Mouse (Mus musculus) left cerebral cortex, postnatal 36 days (tissue): ENCODE measurements around the gene Ddr1. TPM values are rescaled to one million over a fixed set of nuclear protein-coding genes. Genes with fewer than 3 reads are reported as not detected.

ENCODE experiments used
- DNase-seq, 2 experiments: peaks; one replicate each; pipeline ENCODE4 v3.0.0; 2021 to 2022; ENCODE audit warnings: low spot score in 2 of 2, mixed read lengths in 1 of 2
- intact Hi-C: fragments of 180-260 bp; cut with DNase I; formaldehyde crosslinking; loops from one replicate; pipeline ENCODE4 v1.15.1; 2025
- total RNA-seq, 2 experiments: library from RNA; stranded (reverse); gene quantifications; 2 replicates each; pipeline ENCODE4 v1.2.3; 2021

Gene Ddr1
- total RNA-seq, 2 experiments from 2014 or later: 52.5 to 69.9 TPM

DNA sequence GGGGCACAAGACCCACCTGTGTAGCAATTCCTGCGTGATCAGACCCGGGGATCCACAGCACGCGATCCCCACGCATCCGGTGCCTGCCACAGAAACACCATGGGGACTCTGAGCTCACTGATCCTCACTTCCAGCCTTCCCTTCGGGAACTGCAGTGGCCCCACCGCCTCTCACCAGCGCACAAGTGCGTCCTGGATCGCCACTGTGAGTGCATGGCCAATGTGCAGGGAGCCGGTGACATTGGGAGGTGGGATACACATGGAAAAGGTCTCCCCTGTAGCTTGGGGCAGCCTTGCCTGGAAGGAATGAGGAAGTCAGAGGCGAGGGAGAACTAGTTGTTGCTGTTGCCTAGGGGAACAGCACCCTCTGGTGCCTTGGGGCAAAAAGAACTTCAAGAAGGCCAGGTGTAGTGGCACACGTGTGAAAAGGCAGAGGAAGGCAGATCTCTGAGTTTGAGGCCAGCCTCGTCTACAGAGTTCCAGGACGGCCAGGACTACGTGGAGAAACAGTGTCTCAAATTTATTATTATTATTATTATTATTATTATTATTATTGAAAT lies 38.4 kb downstream of the Ddr1 start:
- DNase-seq: peak; percentile 31 to 50
- intact Hi-C loops: loop anchor here (2.0 to 5.0 kb wide), 2 partner anchors 31 to 84 kb away; no protein-coding TSS in a partner anchor

DNA sequence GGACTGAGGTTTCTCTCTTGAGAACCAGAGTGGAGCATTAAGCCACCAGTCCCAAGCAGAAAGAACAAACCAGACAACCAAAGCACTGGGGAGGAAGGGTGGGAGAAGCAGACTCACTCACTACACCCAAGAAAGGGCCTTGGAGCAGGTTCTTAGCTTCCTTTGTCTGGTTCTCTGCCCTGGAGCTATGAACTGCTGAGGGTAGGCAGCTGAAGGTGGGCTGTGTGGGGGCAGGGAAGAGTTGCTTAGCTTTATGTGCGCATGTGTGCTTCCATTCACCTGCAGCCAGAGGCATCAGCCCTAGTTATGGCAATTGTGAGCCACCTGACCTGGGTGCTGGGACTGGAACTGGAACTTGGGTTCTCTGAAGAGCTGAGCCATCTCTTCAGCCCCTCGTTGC lies 51.3 kb downstream of the Ddr1 start:
- intact Hi-C loops: no loop called here
- DNase-seq: no peak

DNA sequence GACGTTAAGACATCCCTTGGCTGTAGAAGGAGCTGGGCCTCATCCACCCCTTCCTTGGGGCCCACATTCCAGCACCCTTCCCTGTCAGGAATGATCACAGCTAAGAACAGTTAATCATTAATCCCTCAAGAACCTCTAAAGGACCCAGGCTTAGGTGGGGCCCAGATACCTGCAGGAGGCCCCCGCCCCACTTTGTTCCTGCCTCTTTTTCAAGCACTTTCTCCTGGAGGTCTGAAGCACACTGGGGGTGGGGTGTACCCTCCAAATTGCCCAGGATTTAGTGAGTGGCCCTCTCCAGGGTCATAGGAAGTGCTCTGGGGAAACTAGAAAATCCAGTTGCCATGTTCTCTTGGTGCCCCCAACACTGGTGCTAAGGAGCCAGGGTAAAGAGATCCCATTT lies 55.0 kb downstream of the Ddr1 start:
- intact Hi-C loops: no loop called here
- no peak for DNase-seq

- no peak for DNase-seq
- intact Hi-C loops: no loop called here
These were observed 60.7 kb downstream of the Ddr1 start, which contains the start of gene Mucl3 for GRCm38 (mm10) chr17:35643609-35644236. TSS of gene Mucl3 (minus strand) at chr17:35643695.

- DNase-seq: no peak
- intact Hi-C loops: loop anchor here (5.0 kb wide), 1 partner anchor 98 kb away; no protein-coding TSS in a partner anchor
These were observed 65.1 kb downstream of the Ddr1 start for GRCm38 (mm10) chr17:35639352-35639751.

DNA sequence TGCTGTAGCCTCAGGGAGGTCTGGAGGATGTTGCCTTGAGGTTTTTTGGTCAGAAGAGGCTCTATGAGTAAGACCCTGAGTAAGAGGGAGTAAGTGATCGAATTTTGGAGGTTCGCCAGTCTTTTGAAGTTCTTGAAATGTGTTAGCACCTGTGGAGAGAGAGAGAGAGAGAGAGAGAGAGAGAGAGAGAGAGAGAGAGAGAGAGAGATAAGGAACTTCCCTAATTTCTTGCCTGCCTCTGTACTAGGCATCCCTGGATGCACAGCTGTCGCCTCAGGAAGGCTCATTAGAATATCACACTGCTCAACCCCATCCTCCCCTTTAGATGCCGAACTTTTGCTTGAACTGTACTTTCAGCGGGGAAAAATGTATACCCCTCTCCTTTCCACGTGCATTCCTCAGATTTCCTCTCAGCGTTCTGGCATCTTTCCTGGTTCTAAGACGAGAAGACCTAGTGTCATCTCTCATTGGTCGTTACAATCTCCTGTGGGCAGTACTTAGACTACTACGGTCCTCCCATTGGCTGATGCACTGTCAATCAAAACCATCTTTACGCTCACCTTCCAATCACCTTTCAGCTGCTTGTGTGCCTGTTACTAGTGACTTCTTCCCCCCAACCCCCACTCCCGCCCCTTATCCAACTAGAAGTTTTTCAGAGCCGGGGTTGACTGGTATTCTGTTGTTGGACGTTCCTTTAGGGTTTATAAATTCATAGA lies 65.8 kb downstream of the Ddr1 start:
- no peak for DNase-seq
- intact Hi-C loops: loop anchor here (5.0 kb wide), 1 partner anchor 99 kb away; no protein-coding TSS in a partner anchor

DNA sequence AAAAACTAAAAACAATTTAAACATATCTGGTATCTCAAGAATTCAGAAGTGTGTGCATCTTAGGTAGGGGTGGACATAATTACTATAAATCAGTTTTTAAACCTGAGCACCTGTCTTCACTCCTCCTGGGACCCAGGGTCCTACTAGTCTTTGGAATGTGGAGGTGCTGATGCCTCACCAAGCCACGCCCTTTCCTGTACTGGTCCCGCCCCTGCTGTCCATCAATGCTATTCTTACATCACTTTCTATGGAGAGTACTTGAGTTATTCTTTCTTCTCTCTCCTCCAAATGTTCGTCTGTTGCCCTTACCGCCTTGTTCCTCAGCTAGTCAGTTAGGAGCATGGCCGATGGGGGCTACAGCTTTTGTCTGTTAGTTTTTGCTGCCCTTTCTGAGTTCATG lies 68.1 kb downstream of the Ddr1 start:
- no peak for DNase-seq
- intact Hi-C loops: loop anchor here (5.0 kb wide), 1 partner anchor 101 kb away; no protein-coding TSS in a partner anchor

DNA sequence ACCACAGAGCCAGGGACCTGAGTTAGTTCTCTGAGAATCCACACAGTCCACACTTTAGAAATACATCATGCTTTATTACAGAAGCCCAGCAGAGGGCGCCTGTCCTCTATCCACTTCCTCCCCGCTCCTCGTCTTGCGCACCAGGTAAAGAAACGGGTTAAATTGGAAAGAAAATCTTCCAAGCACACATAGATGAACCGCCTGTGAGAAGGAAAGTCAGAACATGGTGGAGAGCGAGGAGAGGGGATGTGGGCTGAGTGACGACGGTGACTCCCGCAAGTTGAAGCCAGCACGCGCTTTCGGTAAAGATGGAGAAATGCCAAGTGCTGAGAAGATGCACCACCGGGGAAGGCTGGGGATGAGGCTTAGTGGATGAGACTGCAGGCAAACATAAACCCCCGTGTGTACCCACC lies 68.7 kb downstream of the Ddr1 start:
- DNase-seq: peak; percentile 78 to 80
- intact Hi-C loops: loop anchor here (2.0 to 5.0 kb wide), 2 partner anchors 31 to 102 kb away; partner anchors contain the start of gene Vars2

DNA sequence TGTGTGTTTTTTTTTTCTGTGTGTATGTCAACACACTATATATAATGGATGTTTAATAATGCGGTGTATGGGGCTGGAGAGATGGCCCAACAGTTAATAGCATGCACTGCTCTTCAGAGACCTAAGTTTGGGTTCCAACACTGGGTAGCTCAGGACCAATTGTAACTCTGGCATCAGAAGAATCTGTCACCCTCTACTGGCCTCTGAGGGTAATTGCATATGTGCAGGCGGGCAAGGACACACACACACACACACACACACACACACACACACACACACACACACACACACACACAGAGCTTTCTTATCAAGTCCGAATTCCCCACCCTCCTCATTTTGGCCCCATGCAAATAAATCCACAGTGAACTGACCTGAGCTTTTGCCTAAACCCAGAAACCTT lies 69.2 kb downstream of the Ddr1 start:
- DNase-seq: no peak
- intact Hi-C loops: loop anchor here (2.0 to 5.0 kb wide), 2 partner anchors 32 to 102 kb away; partner anchors contain the start of gene Vars2

- DNase-seq: peak; percentile 62 to 77
- intact Hi-C loops: loop anchor here (2.0 kb wide), 1 partner anchor 33 kb away; the partner anchor contains the start of gene Vars2
These were observed 70.4 kb downstream of the Ddr1 start for GRCm38 (mm10) chr17:35633992-35634391.

Other genes starting within 250 kb of the Ddr1 start
- under 1 TPM in 1 of 2 experiments, not detected in 1; 0.27 TPM for gene H2-Q10, start 234.5 kb downstream of the Ddr1 start, total RNA-seq
- not detected for gene Pou5f1, start 198.6 kb downstream of the Ddr1 start, total RNA-seq
- gene Tcf19, start 187.8 kb downstream of the Ddr1 start, total RNA-seq: 10 to 100 TPM in 1 of 2 experiments, 1 to 10 TPM in 1; 9.0 to 13.4 TPM
- gene Cchcr1, start 187.5 kb downstream of the Ddr1 start, total RNA-seq: 10 to 100 TPM; 10.1 to 15.2 TPM
- 1 to 10 TPM in 1 of 2 experiments, under 1 TPM in 1; 0.79 to 2.5 TPM for gene Psors1c2, start 171.4 kb downstream of the Ddr1 start, total RNA-seq
- 1 to 10 TPM; 1.4 to 1.6 TPM for gene Cdsn, start 152.5 kb downstream of the Ddr1 start, total RNA-seq
- gene 2300002M23Rik, start 137.2 kb downstream of the Ddr1 start, total RNA-seq: not detected
- gene Sfta2, start 103.1 kb downstream of the Ddr1 start, total RNA-seq: not detected
- not detected for gene Gm9573, start 78.0 kb downstream of the Ddr1 start, total RNA-seq
- gene Mucl3, start 60.9 kb downstream of the Ddr1 start, total RNA-seq: not detected
- 10 to 100 TPM; 30.1 to 40.0 TPM for gene Vars2, start 37.0 kb downstream of the Ddr1 start, total RNA-seq
- gene Gtf2h4, start 30.9 kb downstream of the Ddr1 start, total RNA-seq: 10 to 100 TPM; 26.8 to 29.9 TPM
- 10 to 100 TPM; 10.6 to 13.6 TPM for gene Ier3, start 117.1 kb upstream of the Ddr1 start, total RNA-seq
- 100 to 1,000 TPM; 146 to 149 TPM for gene Flot1, start 118.6 kb upstream of the Ddr1 start, total RNA-seq
- gene Tubb5, start 133.7 kb upstream of the Ddr1 start, total RNA-seq: 100 to 1,000 TPM; 441 to 478 TPM
- gene Mdc1, start 136.9 kb upstream of the Ddr1 start, total RNA-seq: 10 to 100 TPM; 16.5 to 16.9 TPM
- gene Nrm, start 156.7 kb upstream of the Ddr1 start, total RNA-seq: 1 to 10 TPM; 2.3 to 3.1 TPM
- 1 to 10 TPM; 9.2 to 9.3 TPM for gene Ppp1r18, start 161.0 kb upstream of the Ddr1 start, total RNA-seq
- gene Dhx16, start 175.2 kb upstream of the Ddr1 start, total RNA-seq: 10 to 100 TPM; 26.0 to 32.0 TPM
- 10 to 100 TPM; 58.4 to 62.0 TPM for gene 2310061I04Rik, start 192.8 kb upstream of the Ddr1 start, total RNA-seq
- gene Atat1, start 205.5 kb upstream of the Ddr1 start, total RNA-seq: 10 to 100 TPM; 51.1 to 63.9 TPM
- gene Mrps18b, start 211.8 kb upstream of the Ddr1 start, total RNA-seq: 10 to 100 TPM; 38.0 to 46.2 TPM
- 10 to 100 TPM; 62.5 to 84.5 TPM for gene Ppp1r10, start 211.8 kb upstream of the Ddr1 start, total RNA-seq